Mouse (Mus musculus) C2C12 (cell line): ENCODE measurements around the gene Arhgap23.

Source experiments
- MAX ChIP-seq: IDR thresholded peaks from one replicate; pipeline ENCODE4 v1.6.1; 2011; ENCODE audit warnings: mild to moderate bottlenecking, control low read depth
- USF1 ChIP-seq: IDR thresholded peaks from one replicate; pipeline ENCODE4 v1.6.1; 2011; ENCODE audit warnings: low read depth, mild to moderate bottlenecking, control low read depth, moderate library complexity

- TF ChIP-seq MAX (no peak), USF1 (no peak)
Observed at GRCm38 (mm10) chr11:97370329-97371091, 44.8 kb upstream of the Arhgap23 start.
